Mouse (Mus musculus) kidney, embryonic 15.5 days (tissue): Measurements from ENCODE around the gene Herc2. TPM values are rescaled to one million over a fixed set of nuclear protein-coding genes. Genes with fewer than 3 reads are reported as not detected.
"Not testable (repeated sequence)": the region's sequence is repeated elsewhere in the genome, so short reads cannot be mapped to it uniquely, and the experiment has no call there.

ENCODE experiments used
- ATAC-seq: fragments of 200-750 bp; cut with Nextera tagmentation; replicated peaks from 2 replicates; pipeline ENCODE4 v1.8.0; 2017; ENCODE audit warnings: moderate TSS enrichment; ENCODE audit not compliant: low FRiP score
- H3K27ac ChIP-seq: fragments of 300-500 bp; sonication (generic); 2 replicates; pipeline ENCODE4 v1.5.1; 2015; ENCODE audit warnings: mild to moderate bottlenecking, inconsistent platforms
- H3K27me3 ChIP-seq: fragments of 300-500 bp; sonication (generic); 2 replicates; pipeline ENCODE4 v1.6.1; 2015; ENCODE audit warnings: inconsistent platforms
- H3K36me3 ChIP-seq: fragments of 300-500 bp; sonication (generic); 2 replicates; pipeline ENCODE4 v1.6.1; 2015; ENCODE audit warnings: inconsistent platforms
- H3K4me1 ChIP-seq: fragments of 300-500 bp; sonication (generic); 2 replicates; pipeline ENCODE4 v1.6.1; 2015; ENCODE audit warnings: inconsistent platforms
- H3K4me2 ChIP-seq: fragments of 300-500 bp; sonication (generic); 2 replicates; pipeline ENCODE4 v1.6.1; 2015; ENCODE audit warnings: moderate library complexity, mild to moderate bottlenecking, inconsistent platforms
- H3K4me3 ChIP-seq: fragments of 300-500 bp; sonication (generic); replicated peaks from 2 replicates; pipeline ENCODE4 v1.5.1; 2015; ENCODE audit warnings: mild to moderate bottlenecking, inconsistent platforms
- H3K9ac ChIP-seq: fragments of 300-500 bp; sonication (generic); 2 replicates; pipeline ENCODE4 v1.6.1; 2015; ENCODE audit warnings: mild to moderate bottlenecking, inconsistent platforms
- H3K9me3 ChIP-seq: fragments of 300-500 bp; sonication (generic); replicated peaks from 2 replicates; pipeline ENCODE4 v1.6.1; 2016; ENCODE audit warnings: inconsistent platforms
- WGBS: fragments of 180-500 bp; shearing (Covaris S2); methylation state at CpG from one replicate; pipeline ENCODE4 v1.1.7; 2015; ENCODE audit warnings: mixed read lengths; 5-methylcytosine and 5-hydroxymethylcytosine counted together
- polyA plus RNA-seq: library from polyadenylated mRNA; unstranded; fragments of >200 nt; fragmentation: Nextera tagmentation; extraction: Ambion mirVana; gene quantifications from 2 replicates; pipeline ENCODE4 v1.2.1, GENCODE M21; 2015

Herc2 gene
- polyA plus RNA-seq = 24.3 and 24.8 TPM in 2 replicates

DNA sequence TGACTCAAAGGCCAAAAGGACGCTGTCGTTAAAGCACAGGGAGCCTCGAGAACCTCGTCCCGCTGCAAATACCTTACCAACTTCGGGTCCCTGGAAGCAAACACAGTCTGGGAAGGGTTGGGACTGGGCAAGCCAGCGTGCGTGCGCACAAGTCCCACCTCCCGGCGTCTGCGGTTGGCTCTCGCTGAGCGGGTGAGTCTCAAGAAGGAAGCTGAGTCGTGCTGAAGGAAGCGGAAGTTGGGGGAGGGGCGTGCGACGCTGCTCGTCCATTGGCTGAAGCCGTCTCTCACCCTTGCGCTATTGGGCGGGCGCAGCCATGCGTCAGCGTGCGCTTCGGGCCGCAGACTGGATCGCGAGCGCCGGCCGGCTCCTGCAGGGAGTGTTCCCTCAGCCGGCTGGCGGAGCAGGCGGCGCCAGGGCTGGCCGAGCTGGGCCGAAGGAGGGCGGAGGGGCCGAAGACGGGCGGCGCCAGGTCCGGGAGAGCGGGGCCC is at the start of gene Herc2:
TSS of gene Herc2 (plus strand) at position 366 of the 491 bp plus-strand sequence.
- H3K4me1 ChIP-seq = peaks cover 14% of the 10 kb centered on the region
- peak within 1 kb of the TSS; percentile 94 for H3K27ac ChIP-seq
- peak within 1 kb of the TSS; percentile 69 for H3K4me2 ChIP-seq
- H3K9ac ChIP-seq = peak within 1 kb of the TSS; percentile 75
- peak within 1 kb of the TSS; percentile 90 for H3K4me3 ChIP-seq
- under 1% methylated on average over 47 of the region's 47 CpGs for WGBS
- peak; percentile 100 for ATAC-seq
- no peaks in the 10 kb centered on the region for H3K9me3 ChIP-seq
- H3K27me3 ChIP-seq = no peaks in the 10 kb centered on the region
- no peaks in the 10 kb centered on the region for H3K36me3 ChIP-seq

DNA sequence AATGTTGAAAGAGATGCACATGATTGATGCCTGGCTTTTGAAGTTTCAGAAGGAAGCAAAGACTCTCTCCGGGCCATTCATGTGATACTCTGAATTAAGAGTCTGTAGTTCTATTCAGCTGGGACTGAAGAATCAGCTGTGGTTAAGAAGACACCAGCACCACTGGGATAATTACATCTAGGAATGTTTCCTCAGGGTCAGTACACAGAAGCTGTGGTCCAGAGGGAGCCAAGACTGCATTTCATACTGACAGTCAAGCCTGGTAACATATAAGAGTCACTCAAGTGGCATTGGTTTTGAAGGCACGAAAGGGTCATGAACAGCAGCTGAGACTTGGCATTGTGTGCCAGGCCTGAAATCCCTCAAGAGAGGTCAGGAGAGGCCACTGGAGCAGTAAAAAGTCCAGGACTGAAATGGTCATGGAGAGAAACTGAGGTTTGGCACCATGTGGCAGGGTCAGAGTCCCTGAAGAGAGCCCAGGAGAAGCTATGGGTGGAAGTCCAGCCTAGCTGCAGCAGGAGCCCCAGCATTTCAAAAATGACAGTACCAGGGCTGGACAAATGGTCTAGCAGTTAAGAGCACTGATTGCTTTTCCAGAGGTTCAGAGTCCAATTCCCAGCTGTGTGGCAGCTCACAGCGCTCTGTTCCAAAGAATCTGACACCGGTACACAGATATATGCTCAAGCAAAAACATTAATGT is 39.5 kb upstream of the Herc2 start:
- WGBS = 84% methylated on average over 4 of the region's 4 CpGs
- H3K4me2 ChIP-seq = no peak overlapping the region
- H3K27me3 ChIP-seq = no peaks in the 10 kb centered on the region
- no peaks in the 10 kb centered on the region for H3K36me3 ChIP-seq
- H3K9ac ChIP-seq = no peak overlapping the region
- no peak for ATAC-seq
- no peaks in the 10 kb centered on the region for H3K9me3 ChIP-seq
- H3K4me3 ChIP-seq = no peak overlapping the region
- no peaks in the 10 kb centered on the region for H3K4me1 ChIP-seq
- H3K27ac ChIP-seq = no peak overlapping the region

DNA sequence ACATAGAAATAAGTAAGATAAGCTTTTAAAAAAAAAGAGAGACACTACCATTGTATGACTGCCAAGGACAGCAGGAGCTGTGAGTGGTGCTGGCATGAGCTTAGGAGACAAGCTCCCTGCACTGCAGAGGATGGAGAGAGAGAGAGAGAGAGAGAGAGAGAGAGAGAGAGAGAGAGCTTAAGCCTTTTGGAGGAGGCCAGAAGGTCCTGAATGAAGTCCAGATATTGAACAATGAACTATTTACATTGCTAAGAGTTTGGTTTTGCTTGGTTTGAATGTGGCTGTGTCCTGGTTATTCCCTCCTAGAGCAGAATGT is 39.0 kb upstream of the Herc2 start:
- ATAC-seq = no peak
- Histone ChIP-seq H3K9ac (no peak overlapping the region), H3K4me3 (no peak overlapping the region), H3K9me3 (no peaks in the 10 kb centered on the region), H3K4me2 (no peak overlapping the region), H3K27ac (no peak overlapping the region), H3K27me3 (no peaks in the 10 kb centered on the region), H3K36me3 (no peaks in the 10 kb centered on the region), H3K4me1 (no peaks in the 10 kb centered on the region)

DNA sequence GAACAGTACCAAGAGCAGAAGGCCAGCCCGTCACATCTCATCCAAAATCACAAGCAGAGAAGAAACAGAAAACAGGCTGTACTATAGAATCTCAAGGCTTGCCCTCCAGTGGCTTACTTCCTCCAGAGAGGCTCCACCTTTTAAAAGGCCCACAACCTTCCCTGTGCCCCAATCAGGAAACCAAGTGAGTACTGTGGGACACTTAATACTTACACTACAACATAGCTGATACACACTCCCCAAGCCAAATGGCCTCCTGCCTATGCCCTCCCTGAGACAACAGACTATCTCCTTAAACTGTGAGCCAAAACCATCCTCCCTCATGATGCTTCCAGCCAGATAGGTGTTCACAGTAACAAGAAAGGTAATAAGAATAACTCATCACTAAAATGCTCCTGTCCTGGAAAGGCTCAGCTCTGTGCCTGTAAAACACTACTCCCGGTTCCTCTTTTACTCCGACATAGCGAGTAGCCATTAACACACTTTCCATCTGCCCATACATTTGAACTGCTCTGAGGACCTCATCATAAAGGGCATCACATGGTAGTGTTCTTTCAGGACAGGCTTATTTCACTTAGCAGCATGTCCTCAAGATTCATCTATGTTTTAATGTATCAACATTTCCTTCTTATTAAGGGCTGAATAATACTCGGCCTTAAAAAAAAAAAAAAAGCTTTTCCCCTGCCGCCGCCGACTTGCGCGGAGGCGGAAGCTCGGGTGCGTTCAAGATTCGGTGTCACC is 36.6 kb upstream of the Herc2 start:
- WGBS = 93% methylated on average over 14 of the region's 14 CpGs
- Histone ChIP-seq H3K4me1 (no peaks in the 10 kb centered on the region), H3K9ac (no peak overlapping the region), H3K27me3 (no peaks in the 10 kb centered on the region), H3K4me2 (no peak overlapping the region), H3K36me3 (no peaks in the 10 kb centered on the region), H3K9me3 (no peaks in the 10 kb centered on the region), H3K27ac (no peak overlapping the region), H3K4me3 (no peak overlapping the region)
- ATAC-seq = no peak

DNA sequence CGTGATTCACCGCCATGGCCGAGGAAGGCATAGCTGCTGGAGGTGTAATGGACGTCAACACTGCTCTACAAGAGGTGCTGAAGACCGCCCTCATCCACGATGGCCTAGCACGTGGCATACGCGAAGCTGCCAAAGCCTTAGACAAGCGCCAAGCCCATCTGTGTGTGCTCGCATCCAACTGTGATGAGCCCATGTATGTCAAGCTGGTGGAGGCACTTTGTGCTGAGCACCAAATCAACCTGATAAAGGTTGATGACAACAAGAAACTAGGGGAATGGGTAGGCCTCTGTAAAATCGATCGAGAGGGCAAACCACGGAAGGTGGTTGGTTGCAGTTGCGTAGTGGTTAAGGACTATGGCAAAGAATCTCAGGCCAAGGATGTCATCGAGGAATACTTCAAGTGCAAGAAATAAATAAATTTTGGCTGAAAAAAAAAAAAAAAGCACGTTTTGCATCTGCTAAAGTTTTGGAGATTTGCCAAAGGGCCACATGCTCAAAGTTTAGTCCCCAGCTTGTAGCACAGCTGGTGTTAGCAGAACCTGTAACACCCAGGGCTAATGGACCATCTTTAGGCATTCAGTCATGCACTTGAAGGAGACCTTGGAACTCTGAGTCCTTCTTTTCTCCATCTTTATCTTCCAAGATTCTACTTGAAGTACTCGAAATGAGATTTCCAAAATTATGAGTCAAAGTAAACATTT is 35.8 kb upstream of the Herc2 start:
- not testable (repeated sequence) for H3K9ac ChIP-seq, H3K36me3 ChIP-seq, H3K4me1 ChIP-seq, ATAC-seq, H3K4me2 ChIP-seq, H3K4me3 ChIP-seq, H3K27me3 ChIP-seq, H3K9me3 ChIP-seq, H3K27ac ChIP-seq
- 87% methylated on average over 6 of the region's 18 CpGs for WGBS

DNA sequence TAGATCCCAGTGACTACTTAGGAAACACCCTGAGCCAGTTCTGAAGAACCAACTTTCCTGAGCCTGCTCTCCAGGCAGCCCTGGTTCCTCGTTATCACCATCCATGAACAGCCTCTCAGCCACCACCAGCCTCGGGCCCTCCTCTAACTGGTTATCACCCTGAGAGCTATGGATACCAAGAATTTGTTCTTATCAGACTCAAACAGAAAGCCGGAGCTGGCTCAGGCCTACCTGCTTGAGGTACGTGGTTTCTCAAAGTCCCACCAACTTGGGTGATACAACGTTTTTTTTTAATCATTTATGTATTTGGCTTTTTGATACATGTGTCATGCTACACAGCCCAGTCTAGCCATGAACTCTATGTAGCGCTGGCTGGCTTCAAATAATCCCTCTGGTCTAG is 34.8 kb upstream of the Herc2 start:
- H3K36me3 ChIP-seq = no peaks in the 10 kb centered on the region
- ATAC-seq = no peak
- no peak overlapping the region for H3K4me3 ChIP-seq
- H3K9me3 ChIP-seq = no peaks in the 10 kb centered on the region
- peaks cover 8% of the 10 kb centered on the region; the same call in 1 of the 2 replicates for H3K4me1 ChIP-seq
- no peaks in the 10 kb centered on the region for H3K27me3 ChIP-seq
- H3K9ac ChIP-seq = no peak overlapping the region
- 84% methylated on average over 6 of the region's 6 CpGs for WGBS
- no peak overlapping the region for H3K4me2 ChIP-seq
- H3K27ac ChIP-seq = no peak overlapping the region

DNA sequence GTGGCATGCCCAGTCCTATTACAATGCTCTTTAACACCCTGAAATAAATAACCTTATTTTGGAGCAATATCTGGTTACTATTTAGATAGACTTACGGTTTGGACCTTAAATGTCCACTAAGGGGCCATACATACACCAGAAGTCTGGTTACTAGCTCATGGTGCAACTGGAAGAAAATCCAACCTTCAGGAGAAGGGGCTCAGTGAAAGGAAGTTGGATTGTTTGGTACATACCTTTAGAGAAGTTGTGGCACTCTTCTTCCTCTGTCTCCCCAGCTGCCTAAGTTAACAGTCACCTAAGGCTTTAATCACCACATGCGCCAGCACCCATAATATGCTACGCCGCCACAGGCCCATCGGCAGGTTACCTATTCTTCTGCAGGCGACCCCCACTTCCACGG is 34.2 kb upstream of the Herc2 start:
- ATAC-seq = no peak
- Histone ChIP-seq H3K4me3 (no peak overlapping the region), H3K4me1 (peaks cover 8% of the 10 kb centered on the region; the same call in 1 of the 2 replicates), H3K9ac (no peak overlapping the region), H3K36me3 (no peaks in the 10 kb centered on the region), H3K27ac (no peak overlapping the region), H3K27me3 (no peaks in the 10 kb centered on the region), H3K4me2 (no peak overlapping the region), H3K9me3 (no peaks in the 10 kb centered on the region)
- WGBS = 95% methylated on average over 7 of the region's 7 CpGs

DNA sequence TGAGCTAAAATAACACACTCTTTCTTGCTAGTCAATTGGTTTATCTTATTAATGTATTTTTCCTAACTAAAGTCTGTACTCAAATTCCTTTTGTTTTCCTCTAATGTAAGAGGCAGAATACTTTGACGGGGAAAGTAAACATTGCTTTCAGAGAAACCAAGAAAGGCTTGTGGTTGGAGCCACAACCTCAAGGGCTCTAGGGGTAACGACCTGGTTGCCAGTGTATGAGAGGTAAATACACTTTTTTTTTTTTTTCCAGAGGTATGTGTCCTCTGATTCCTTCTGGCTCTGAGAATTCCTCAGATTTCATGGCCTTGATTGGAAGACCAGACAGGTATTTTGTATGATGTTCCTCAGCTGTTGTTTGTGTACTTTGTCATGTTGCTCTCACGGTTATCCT is 32.2 kb upstream of the Herc2 start:
- H3K9me3 ChIP-seq = no peaks in the 10 kb centered on the region
- H3K36me3 ChIP-seq = no peaks in the 10 kb centered on the region
- H3K9ac ChIP-seq = no peak overlapping the region
- H3K27me3 ChIP-seq = no peaks in the 10 kb centered on the region
- ATAC-seq = no peak
- no peak overlapping the region for H3K4me2 ChIP-seq
- H3K4me1 ChIP-seq = peaks cover 8% of the 10 kb centered on the region; the same call in 1 of the 2 replicates
- 90% methylated on average over 3 of the region's 3 CpGs for WGBS
- no peak overlapping the region for H3K4me3 ChIP-seq
- no peak overlapping the region for H3K27ac ChIP-seq

DNA sequence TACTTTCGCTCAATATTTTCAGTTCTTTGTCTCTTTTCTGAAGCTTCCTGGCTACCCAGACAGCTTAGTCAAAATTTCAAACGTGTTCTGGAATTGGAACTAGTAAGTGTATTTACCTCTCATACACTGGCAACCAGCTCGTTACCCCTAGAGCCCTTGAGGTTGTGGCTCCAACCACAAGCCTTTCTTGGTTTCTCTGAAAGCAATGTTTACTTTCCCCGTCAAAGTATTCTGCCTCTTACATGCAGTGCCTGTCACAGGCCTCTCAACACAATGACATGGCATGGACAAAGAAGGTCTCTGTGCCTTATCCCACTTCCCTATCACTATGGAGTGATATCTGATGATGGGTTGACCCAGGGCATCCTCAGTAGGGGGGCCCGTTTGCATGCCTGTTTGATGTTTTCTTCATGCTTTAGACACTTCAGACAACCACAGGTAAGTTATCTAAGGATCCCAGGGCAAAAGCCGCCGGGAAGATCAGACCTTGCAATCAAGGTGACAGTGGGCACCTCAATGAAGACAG is 31.5 kb upstream of the Herc2 start:
- H3K4me1 ChIP-seq = peaks cover 8% of the 10 kb centered on the region; the same call in 1 of the 2 replicates
- H3K4me2 ChIP-seq = peak overlapping the region; percentile 69
- peak overlapping the region; percentile 70 for H3K9ac ChIP-seq
- no peaks in the 10 kb centered on the region for H3K9me3 ChIP-seq
- no peak for ATAC-seq
- H3K27me3 ChIP-seq = no peaks in the 10 kb centered on the region
- H3K4me3 ChIP-seq = peak overlapping the region; percentile 70
- no peaks in the 10 kb centered on the region for H3K36me3 ChIP-seq
- H3K27ac ChIP-seq = no peak overlapping the region
- 60% methylated on average over 7 of the region's 7 CpGs for WGBS

DNA sequence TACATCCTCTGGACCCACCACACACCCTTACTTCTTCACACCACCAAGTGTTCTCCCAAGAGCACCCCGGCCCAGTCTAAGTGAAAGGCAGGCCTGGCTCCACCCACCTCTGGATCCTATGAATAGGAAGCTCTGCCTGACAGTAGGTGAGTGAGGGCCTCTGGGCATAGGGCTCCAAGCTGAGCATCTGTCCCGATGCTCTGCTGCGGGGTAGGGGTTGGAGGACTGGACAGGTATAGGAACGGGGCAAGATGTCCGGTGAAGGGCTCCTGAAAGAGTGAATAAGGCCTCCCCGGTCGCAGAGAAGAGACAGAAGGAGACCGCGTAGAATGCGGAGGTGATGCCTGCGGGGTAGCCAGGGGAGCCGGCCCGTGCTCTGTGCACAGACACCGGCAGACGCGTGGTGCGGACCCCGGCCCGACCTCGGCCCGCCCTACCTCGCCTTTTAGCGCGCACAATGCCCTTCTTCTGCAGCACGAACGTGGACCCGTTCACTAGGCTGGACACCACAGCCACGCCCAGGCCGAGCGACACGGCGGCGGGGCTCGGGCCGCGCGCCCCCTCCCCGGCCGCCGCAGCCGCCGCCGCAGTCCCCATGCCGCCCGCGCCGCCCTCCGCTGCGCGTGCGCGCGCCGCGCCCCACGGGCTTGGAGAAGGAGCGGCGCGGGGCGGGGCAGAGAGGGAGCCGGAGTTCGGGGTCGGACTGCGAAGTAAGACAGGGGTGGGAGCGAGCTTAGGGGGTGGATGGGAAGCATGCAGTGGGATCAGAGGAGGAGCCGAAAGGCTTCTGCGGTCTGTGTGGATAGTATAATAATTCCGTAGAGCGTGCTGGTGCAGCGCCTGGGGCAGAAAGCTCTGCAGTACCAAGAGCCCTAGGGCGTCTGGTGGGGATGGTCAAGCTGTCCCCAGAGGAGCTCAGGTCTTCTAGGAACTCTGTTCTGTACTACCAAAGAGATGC is 30.7 kb upstream of the Herc2 start:
- 1% methylated on average over 59 of the region's 71 CpGs for WGBS
- Histone ChIP-seq H3K9me3 (no peaks in the 10 kb centered on the region), H3K36me3 (no peaks in the 10 kb centered on the region), H3K4me3 (peak overlapping the region; percentile 70), H3K4me1 (peaks cover 8% of the 10 kb centered on the region; the same call in 1 of the 2 replicates), H3K27ac (no peak overlapping the region), H3K9ac (peak overlapping the region; percentile 70), H3K4me2 (peak overlapping the region; percentile 69), H3K27me3 (no peaks in the 10 kb centered on the region)
- ATAC-seq = peak; percentile 95

DNA sequence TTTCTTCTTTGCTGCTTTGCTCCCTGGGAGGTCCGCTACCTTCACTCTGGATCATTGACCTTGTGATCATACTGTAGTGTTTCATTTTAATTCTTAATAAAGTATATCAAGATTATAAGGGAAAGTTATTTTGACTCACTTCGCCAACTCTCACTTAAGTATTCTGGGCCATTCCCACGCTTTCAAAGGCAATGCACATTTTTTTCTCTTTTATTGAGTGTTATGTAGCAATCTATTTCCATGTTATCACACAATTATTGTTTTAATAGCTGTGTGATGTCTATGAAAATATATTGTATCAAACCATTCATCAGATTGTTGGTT is 30.1 kb upstream of the Herc2 start, which contains the start of gene Nipa1:
TSS of gene Nipa1 (minus strand) at position 25 of the 324 bp plus-strand sequence.
- H3K27me3 ChIP-seq = no peaks in the 10 kb centered on the region
- peak within 1 kb of the TSS; percentile 69 for H3K4me2 ChIP-seq
- no peaks in the 10 kb centered on the region for H3K36me3 ChIP-seq
- no peak within 1 kb of the TSS for H3K27ac ChIP-seq
- ATAC-seq = no peak
- H3K4me3 ChIP-seq = peak within 1 kb of the TSS; percentile 70
- 53% methylated on average over 3 of the region's 3 CpGs for WGBS
- H3K4me1 ChIP-seq = peaks cover 8% of the 10 kb centered on the region; the same call in 1 of the 2 replicates
- no peaks in the 10 kb centered on the region for H3K9me3 ChIP-seq
- H3K9ac ChIP-seq = peak within 1 kb of the TSS; percentile 70
